ENCODE assay signal across 26 mouse cellular contexts in genomic region chr10:127137896-127138295, GRCm38 (mm10). TPM values are rescaled to one million over a fixed set of nuclear protein-coding genes. Genes with fewer than 3 reads are reported as not detected.
A peak's percentile ranks its signal among the peaks of the same experiment; 100 is the strongest.
DNase-seq lines count a peak whose midpoint lies in the region; ATAC-seq and TF ChIP-seq lines count a peak whose summit lies in the region.
"Had no signal": no experiment of that assay in that cellular context is flagged by ENCODE, and none has a peak within 500 bp of the region (broad histone marks: within the 10 kb centered on the region; RNA-seq: fewer than 3 reads in every experiment).

No protein-coding gene starts in this region.

- H3K4me3 ChIP-seq in thymus, adult 2 months (ENCODE audit: control insufficient read depth, insufficient read depth, low read length): no peak overlapping the region
- H3K4me3 ChIP-seq in intestine, embryonic 15.5 days (replicated peaks): no peak overlapping the region
- H3K4me3 ChIP-seq in small intestine, adult 2 months (ENCODE audit: low read depth, low read length): no peak overlapping the region
- H3K4me3 ChIP-seq: embryonic facial prominence, embryonic 13.5 days; forebrain, embryonic 10.5 days; heart, adult 2 months; heart, embryonic 12.5 days; hindbrain, embryonic 13.5 days; megakaryocyte, embryonic 14.5 days; midbrain, embryonic 12.5 days; myocyte; neural tube, embryonic 12.5 days had no signal

- 88% methylated on average over 3 of the region's 3 CpGs for WGBS in thymus, adult 2 months
- 50% methylated on average over 3 of the region's 3 CpGs for WGBS in intestine, embryonic 15.5 days
- WGBS in small intestine, adult 2 months: 25% methylated on average over 3 of the region's 3 CpGs

- no peak for DNase-seq in thymus, adult 2 months
- DNase-seq in thymus, adult 18-20 months: no peak
- no peak for DNase-seq in yolk sac, embryonic 10.5 days (ENCODE audit: low spot score)
- no peak for DNase-seq in testis, postnatal 10 days (ENCODE audit: low spot score)
- DNase-seq: adrenal gland, adult 8-10 months; B cell, adult 2 months; cerebellum, adult 11-12 months; cerebellum, adult 9-11 months; heart, adult 2 months; heart, postnatal 4 days; kidney, postnatal 10 days; layer of hippocampus, adult 9-11 months; right cerebral cortex, adult 18-20 months; thymus, postnatal 4 days had no signal

- H3K27ac ChIP-seq in thymus, adult 2 months (ENCODE audit: control insufficient read depth, insufficient read depth, low read length): peak overlapping the region; percentile 60
- peak overlapping the region; percentile 75 for H3K27ac ChIP-seq in intestine, embryonic 15.5 days
- peak overlapping the region; percentile 100 for H3K27ac ChIP-seq in small intestine, adult 2 months (ENCODE audit: insufficient read depth, low read depth, low read length)
- H3K27ac ChIP-seq: embryonic facial prominence, embryonic 13.5 days; forebrain, embryonic 10.5 days; heart, adult 2 months; hindbrain, embryonic 13.5 days; midbrain, embryonic 12.5 days; neural tube, embryonic 12.5 days had no signal

- no peaks in the 10 kb centered on the region for H3K9me3 ChIP-seq in intestine, embryonic 15.5 days
- H3K9me3 ChIP-seq: forebrain, embryonic 10.5 days; heart, embryonic 12.5 days; hindbrain, embryonic 13.5 days; midbrain, embryonic 12.5 days had no signal

- H3K36me3 ChIP-seq in thymus, adult 2 months (ENCODE audit: control insufficient read depth, insufficient read depth, low read length): no peaks in the 10 kb centered on the region
- H3K36me3 ChIP-seq in intestine, embryonic 15.5 days: no peaks in the 10 kb centered on the region
- H3K36me3 ChIP-seq in small intestine, adult 2 months (ENCODE audit: control insufficient read depth, insufficient read depth, low read length): peaks cover 7% of the 10 kb centered on the region
- H3K36me3 ChIP-seq: embryonic facial prominence, embryonic 13.5 days; forebrain, embryonic 10.5 days; heart, embryonic 12.5 days; hindbrain, embryonic 13.5 days; midbrain, embryonic 12.5 days; neural tube, embryonic 12.5 days had no signal

- H3K4me2 ChIP-seq in intestine, embryonic 15.5 days (replicated peaks): 0 out of 2 replicates have a peak overlapping the region, but pooled peaks have one; percentile 11
- H3K4me2 ChIP-seq: embryonic facial prominence, embryonic 13.5 days; heart, embryonic 12.5 days; hindbrain, embryonic 13.5 days; midbrain, embryonic 12.5 days; neural tube, embryonic 12.5 days had no signal

- no peak overlapping the region for H3K9ac ChIP-seq in intestine, embryonic 15.5 days
- H3K9ac ChIP-seq: embryonic facial prominence, embryonic 13.5 days; heart, embryonic 12.5 days; hindbrain, embryonic 13.5 days; liver, embryonic 14.5 days; midbrain, embryonic 12.5 days; neural tube, embryonic 12.5 days had no signal

- no peaks in the 10 kb centered on the region for H3K27me3 ChIP-seq in thymus, adult 2 months (ENCODE audit: control insufficient read depth, insufficient read depth, low read length)
- no peaks in the 10 kb centered on the region for H3K27me3 ChIP-seq in intestine, embryonic 15.5 days (replicated peaks)
- H3K27me3 ChIP-seq in small intestine, adult 2 months (ENCODE audit: control insufficient read depth, insufficient read depth, low read length): no peaks in the 10 kb centered on the region
- H3K27me3 ChIP-seq: heart, embryonic 12.5 days; hindbrain, embryonic 13.5 days; midbrain, embryonic 12.5 days; neural tube, embryonic 12.5 days had no signal

- TF ChIP-seq POLR2A in thymus, adult 2 months (IDR thresholded peaks at IDR 0.05; ENCODE audit: control insufficient read depth, extremely low read depth, insufficient read depth, low read length, poor library complexity): no peak
- TF ChIP-seq POLR2A in small intestine, adult 2 months (IDR thresholded peaks at IDR 0.05; ENCODE audit: low read depth, low read length): no peak

- no peak for TF ChIP-seq CTCF in thymus, adult 2 months (IDR thresholded peaks at IDR 0.05; ENCODE audit: borderline replicate concordance, control insufficient read depth, extremely low read depth, insufficient read depth, low read length, poor library complexity)
- no peak for TF ChIP-seq CTCF in small intestine, adult 2 months (IDR thresholded peaks at IDR 0.05; ENCODE audit: extremely low read depth, insufficient read length, insufficient replicate concordance, low read depth, low read length)

- peaks cover 48% of the 10 kb centered on the region for H3K4me1 ChIP-seq in thymus, adult 2 months (replicated peaks; ENCODE audit: control insufficient read depth, insufficient read depth, low read length)
- peaks cover 10% of the 10 kb centered on the region; the same call in 1 of the 2 replicates for H3K4me1 ChIP-seq in intestine, embryonic 15.5 days (replicated peaks)
- H3K4me1 ChIP-seq in small intestine, adult 2 months (ENCODE audit: control insufficient read depth, insufficient read depth, insufficient read length, low read length): peaks cover 43% of the 10 kb centered on the region
- H3K4me1 ChIP-seq: forebrain, embryonic 10.5 days; hindbrain, embryonic 13.5 days; midbrain, embryonic 12.5 days; neural tube, embryonic 12.5 days had no signal

- ATAC-seq in intestine, embryonic 15.5 days: peak; percentile 57
- ATAC-seq: forebrain, embryonic 16.5 days had no signal

RNA-seq across cellular contexts. Expression of gene Os9, which starts 17.0 kb away (rescaled TPM):
- 97.0 and 106 TPM in 2 replicates for polyA plus RNA-seq in thymus, adult 2 months (2012; rRNA removed)
- 93.0 and 104 TPM in 2 replicates for polyA plus RNA-seq in intestine, embryonic 15.5 days (2015; fragmentation: Nextera tagmentation; extraction: Ambion mirVana)
- 59.8 and 117 TPM in 2 replicates for polyA plus RNA-seq in small intestine, adult 2 months (2012; rRNA removed)

RNA-seq across cellular contexts. Expression of gene B4galnt1, which starts 27.1 kb away (rescaled TPM):
- polyA plus RNA-seq in thymus, adult 2 months (2012; rRNA removed): 196 and 239 TPM in 2 replicates
- polyA plus RNA-seq in intestine, embryonic 15.5 days (2015; fragmentation: Nextera tagmentation; extraction: Ambion mirVana): 52.5 and 55.2 TPM in 2 replicates
- polyA plus RNA-seq in small intestine, adult 2 months (2012; rRNA removed): 228 and 484 TPM in 2 replicates

RNA-seq across cellular contexts. Expression of gene Slc26a10, which starts 42.5 kb away (rescaled TPM):
- 3.6 and 6.4 TPM in 2 replicates for polyA plus RNA-seq in thymus, adult 2 months (2012; rRNA removed)
- polyA plus RNA-seq in intestine, embryonic 15.5 days (2015; fragmentation: Nextera tagmentation; extraction: Ambion mirVana): 0.98 and 1.1 TPM in 2 replicates
- 0.56 and 0.85 TPM in 2 replicates for polyA plus RNA-seq in small intestine, adult 2 months (2012; rRNA removed)

RNA-seq across cellular contexts. Expression of gene Arhgef25, which starts 52.0 kb away (rescaled TPM):
- 4.2 and 5.6 TPM in 2 replicates for polyA plus RNA-seq in thymus, adult 2 months (2012; rRNA removed)
- 46.8 and 50.4 TPM in 2 replicates for polyA plus RNA-seq in intestine, embryonic 15.5 days (2015; fragmentation: Nextera tagmentation; extraction: Ambion mirVana)
- 8.8 and 10.4 TPM in 2 replicates for polyA plus RNA-seq in small intestine, adult 2 months (2012; rRNA removed)

RNA-seq across cellular contexts. Expression of gene Dtx3, which starts 57.6 kb away (rescaled TPM):
- polyA plus RNA-seq in thymus, adult 2 months (2012; rRNA removed): 222 and 263 TPM in 2 replicates
- 70.6 and 75.4 TPM in 2 replicates for polyA plus RNA-seq in intestine, embryonic 15.5 days (2015; fragmentation: Nextera tagmentation; extraction: Ambion mirVana)
- 24.0 and 35.3 TPM in 2 replicates for polyA plus RNA-seq in small intestine, adult 2 months (2012; rRNA removed)
